Mouse (Mus musculus) ES-Bruce4 (cell line): ENCODE data around the gene Impg2. TPM values are rescaled to one million over a fixed set of nuclear protein-coding genes. Genes with fewer than 3 reads are reported as not detected.
A peak's percentile ranks its signal among the peaks of the same experiment; 100 is the strongest.

ENCODE experiments used
- H3K27ac ChIP-seq: 2 replicates; pipeline ENCODE4 v1.5.1; 2012; ENCODE audit warnings: low read length, inconsistent platforms; ENCODE audit not compliant: insufficient read depth
- H3K27me3 ChIP-seq: 2 replicates; pipeline ENCODE4 v1.6.1; 2012; ENCODE audit warnings: mild to moderate bottlenecking, low read length, inconsistent platforms; ENCODE audit not compliant: control insufficient read depth, poor library complexity, insufficient read depth, severe bottlenecking
- H3K36me3 ChIP-seq: 2 replicates; pipeline ENCODE4 v1.6.1; 2012; ENCODE audit warnings: inconsistent platforms, mild to moderate bottlenecking, low read length, moderate library complexity; ENCODE audit not compliant: control insufficient read depth, poor library complexity, insufficient read depth, severe bottlenecking
- H3K4me1 ChIP-seq: one replicate; pipeline ENCODE4 v1.8.1; 2011; ENCODE audit warnings: low read length; ENCODE audit not compliant: control insufficient read depth, insufficient read depth
- H3K4me3 ChIP-seq: 2 replicates; pipeline ENCODE4 v1.5.1; 2011; ENCODE audit warnings: low read depth, mild to moderate bottlenecking, low read length
- H3K9ac ChIP-seq: 2 replicates; pipeline ENCODE4 v1.6.1; 2012; ENCODE audit warnings: low read depth, mild to moderate bottlenecking, inconsistent platforms; ENCODE audit not compliant: poor library complexity, severe bottlenecking
- H3K9me3 ChIP-seq: replicated peaks from 2 replicates; pipeline ENCODE4 v1.6.1; 2012; ENCODE audit warnings: mild to moderate bottlenecking, low read length, inconsistent platforms; ENCODE audit not compliant: control insufficient read depth, poor library complexity, insufficient read depth, severe bottlenecking
- CTCF ChIP-seq: IDR thresholded peaks from one replicate; pipeline ENCODE4 v1.8.1; 2011; ENCODE audit warnings: low read depth, low read length
- EP300 ChIP-seq: IDR thresholded peaks from 2 replicates; pipeline ENCODE4 v1.6.1; 2011; ENCODE audit warnings: low read depth, low read length; ENCODE audit not compliant: insufficient read depth
- POLR2A ChIP-seq: IDR thresholded peaks from one replicate; pipeline ENCODE4 v1.8.1; 2011; ENCODE audit warnings: low read length; ENCODE audit not compliant: insufficient read depth
- polyA plus RNA-seq: library from polyadenylated mRNA; stranded (reverse); fragments of >200 nt; gene quantifications from 2 replicates; pipeline ENCODE4 v1.2.4, GENCODE M21; 2011; ENCODE audit warnings: low read depth; ENCODE audit not compliant: missing spikeins, insufficient read depth, insufficient read length

The Impg2 gene
- polyA plus RNA-seq, 1 experiment = 0.18 TPM

DNA sequence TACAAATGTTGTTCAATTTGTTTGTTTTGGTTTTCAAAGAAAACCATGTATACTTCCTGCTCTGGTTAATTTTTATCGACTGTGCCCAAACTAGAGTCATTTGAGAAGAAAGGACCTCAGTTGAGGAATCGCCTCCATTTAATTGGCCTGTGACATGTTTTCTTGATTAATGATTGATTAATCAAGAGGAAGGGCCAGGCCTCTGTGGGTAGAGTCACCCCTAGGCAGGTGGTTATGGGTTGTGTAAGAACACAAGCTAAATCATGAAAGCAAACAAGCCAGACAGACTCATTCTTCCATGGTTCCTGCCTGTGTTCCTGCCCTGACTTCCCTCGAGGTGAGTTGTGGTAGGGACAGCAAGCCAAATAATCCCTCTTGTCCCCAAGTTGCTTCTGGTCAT lies 8.6 kb downstream of the Impg2 start:
- TF ChIP-seq EP300 = no peak
- TF ChIP-seq POLR2A = no peak
- TF ChIP-seq CTCF = no peak
- no peak overlapping the region for H3K4me3 ChIP-seq
- H3K9me3 ChIP-seq = no peaks in the 10 kb centered on the region
- no peaks in the 10 kb centered on the region for H3K27me3 ChIP-seq
- no peak overlapping the region for H3K27ac ChIP-seq
- H3K36me3 ChIP-seq = no peaks in the 10 kb centered on the region
- H3K4me1 ChIP-seq = no peaks in the 10 kb centered on the region
- H3K9ac ChIP-seq = no peak overlapping the region

DNA sequence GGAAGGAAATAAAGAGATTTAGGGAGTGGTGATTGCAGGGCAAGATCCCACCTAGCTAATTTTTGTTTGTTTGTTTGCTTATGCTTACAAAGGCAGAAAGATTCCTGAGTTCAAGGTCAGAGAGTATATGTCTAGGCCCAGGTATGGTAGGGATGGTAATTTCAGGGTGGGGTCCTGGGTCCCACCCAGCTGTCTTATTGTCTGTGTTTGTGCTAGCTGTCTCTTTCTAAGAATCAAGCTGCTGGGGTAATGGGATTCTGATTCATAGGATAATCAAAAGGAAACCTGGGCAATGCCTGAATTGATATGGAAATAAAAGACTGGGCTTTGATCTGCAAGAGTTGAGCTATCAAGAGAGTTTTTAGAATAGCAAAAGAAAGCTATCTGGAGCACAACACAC lies 23.6 kb downstream of the Impg2 start:
- Histone ChIP-seq H3K4me1 (peaks cover 2% of the 10 kb centered on the region), H3K27ac (0 out of 2 replicates have a peak overlapping the region, but pooled peaks have one; percentile 25), H3K4me3 (no peak overlapping the region), H3K27me3 (no peaks in the 10 kb centered on the region), H3K9ac (no peak overlapping the region), H3K36me3 (no peaks in the 10 kb centered on the region), H3K9me3 (no peaks in the 10 kb centered on the region)
- TF ChIP-seq EP300 = no peak
- no peak for TF ChIP-seq CTCF
- no peak for TF ChIP-seq POLR2A

DNA sequence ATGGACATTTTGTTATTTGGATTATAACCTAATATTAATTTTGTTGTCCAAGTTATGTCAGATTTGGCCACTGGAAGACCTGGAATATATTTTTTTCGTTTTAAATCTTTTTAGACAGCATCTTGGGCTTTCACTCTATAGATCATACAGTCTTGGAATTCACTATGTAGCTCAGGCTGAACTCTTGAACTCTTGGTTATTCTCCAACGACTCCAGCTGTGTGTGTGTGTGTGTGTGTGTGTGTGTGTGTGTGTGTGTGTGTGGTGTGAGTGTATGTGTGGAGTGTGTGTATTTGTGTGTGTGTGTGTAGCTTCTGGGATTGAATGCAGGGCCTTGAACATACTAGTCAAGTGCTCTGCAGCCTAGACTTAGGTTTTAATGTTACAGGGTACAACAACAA lies 25.3 kb downstream of the Impg2 start:
- TF ChIP-seq EP300 = no peak
- TF ChIP-seq CTCF = no peak
- no peak for TF ChIP-seq POLR2A
- Histone ChIP-seq H3K27ac (no peak overlapping the region), H3K4me3 (no peak overlapping the region), H3K9ac (no peak overlapping the region), H3K36me3 (no peaks in the 10 kb centered on the region), H3K9me3 (no peaks in the 10 kb centered on the region), H3K27me3 (no peaks in the 10 kb centered on the region), H3K4me1 (peaks cover 2% of the 10 kb centered on the region)

DNA sequence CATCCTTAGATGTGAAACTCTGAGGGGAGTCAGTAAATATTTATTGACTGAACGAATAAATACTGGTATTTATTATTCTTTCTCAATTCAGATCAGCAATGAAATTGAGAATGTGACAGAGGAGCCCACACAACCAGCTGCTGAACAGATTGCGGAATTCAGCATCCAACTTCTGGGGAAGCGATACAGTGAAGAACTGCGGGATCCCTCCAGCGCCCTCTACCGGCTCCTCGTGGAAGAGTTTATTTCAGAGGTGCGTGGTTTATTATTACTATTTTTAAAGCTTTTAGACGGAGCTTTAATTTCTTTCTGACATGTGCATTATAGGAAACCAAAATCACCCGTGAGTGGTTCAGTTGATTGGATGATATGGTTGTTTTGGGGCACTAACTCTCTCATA lies 27.2 kb downstream of the Impg2 start:
- no peaks in the 10 kb centered on the region for H3K9me3 ChIP-seq
- TF ChIP-seq POLR2A = no peak
- peak; percentile 68 for TF ChIP-seq CTCF
- peaks cover 2% of the 10 kb centered on the region for H3K4me1 ChIP-seq
- no peaks in the 10 kb centered on the region for H3K36me3 ChIP-seq
- H3K9ac ChIP-seq = no peak overlapping the region
- H3K27ac ChIP-seq = no peak overlapping the region
- no peak overlapping the region for H3K4me3 ChIP-seq
- H3K27me3 ChIP-seq = no peaks in the 10 kb centered on the region

- no peak overlapping the region for H3K27ac ChIP-seq
- H3K9me3 ChIP-seq = no peaks in the 10 kb centered on the region
- TF ChIP-seq POLR2A (no peak), CTCF (no peak), EP300 (no peak)
- no peaks in the 10 kb centered on the region for H3K36me3 ChIP-seq
- H3K4me3 ChIP-seq = no peak overlapping the region
- no peak overlapping the region for H3K9ac ChIP-seq
- H3K27me3 ChIP-seq = no peaks in the 10 kb centered on the region
- peaks cover 2% of the 10 kb centered on the region for H3K4me1 ChIP-seq
These were observed 28.6 kb downstream of the Impg2 start for GRCm38 (mm10) chr16:56232736-56233135.

- Histone ChIP-seq H3K9ac (no peak overlapping the region), H3K4me3 (no peak overlapping the region), H3K27ac (no peak overlapping the region), H3K9me3 (no peaks in the 10 kb centered on the region), H3K4me1 (no peaks in the 10 kb centered on the region), H3K27me3 (no peaks in the 10 kb centered on the region), H3K36me3 (no peaks in the 10 kb centered on the region)
- TF ChIP-seq CTCF (no peak), POLR2A (no peak), EP300 (no peak)
These were observed 41.9 kb downstream of the Impg2 start for GRCm38 (mm10) chr16:56246031-56246430.
